30 mouse cellular contexts compared by ENCODE assay signal in genomic region chr12:117656935-117657334, GRCm38 (mm10).
DNase-seq lines count a peak whose midpoint lies in the region; ATAC-seq and TF ChIP-seq lines count a peak whose summit lies in the region.
"Had no signal": no experiment of that assay in that cellular context is flagged by ENCODE, and none has a peak within 500 bp of the region (broad histone marks: within the 10 kb centered on the region; RNA-seq: fewer than 3 reads in every experiment).

No protein-coding gene starts in this region.

- no peaks in the 10 kb centered on the region for H3K27me3 ChIP-seq in heart, embryonic 11.5 days (ENCODE audit: control insufficient read depth, insufficient read depth, low read length)
- no peaks in the 10 kb centered on the region for H3K27me3 ChIP-seq in kidney, embryonic 16.5 days (ENCODE audit: insufficient read depth, low read length)
- no peaks in the 10 kb centered on the region for H3K27me3 ChIP-seq in lung, postnatal 0 days (replicated peaks; ENCODE audit: insufficient read depth, low read length)
- no peaks in the 10 kb centered on the region for H3K27me3 ChIP-seq in heart, postnatal 0 days (ENCODE audit: control insufficient read depth, insufficient read depth, low read length)
- H3K27me3 ChIP-seq: forebrain, embryonic 13.5 days; intestine, embryonic 15.5 days; limb, embryonic 15.5 days; liver, embryonic 15.5 days; midbrain, embryonic 15.5 days; neural tube, embryonic 15.5 days; stomach, embryonic 15.5 days had no signal

- peaks cover 9% of the 10 kb centered on the region for H3K4me1 ChIP-seq in heart, embryonic 11.5 days (ENCODE audit: control insufficient read depth, insufficient read depth, low read length)
- no peaks in the 10 kb centered on the region for H3K4me1 ChIP-seq in kidney, embryonic 16.5 days (ENCODE audit: insufficient read depth, low read length)
- peaks cover 5% of the 10 kb centered on the region; the same call in 1 of the 2 replicates for H3K4me1 ChIP-seq in lung, postnatal 0 days (ENCODE audit: insufficient read depth, low read depth, low read length)
- peaks cover 6% of the 10 kb centered on the region for H3K4me1 ChIP-seq in heart, postnatal 0 days (ENCODE audit: control insufficient read depth, insufficient read depth)
- H3K4me1 ChIP-seq: forebrain, embryonic 13.5 days; hindbrain, embryonic 12.5 days; intestine, embryonic 15.5 days; limb, embryonic 15.5 days; liver, embryonic 15.5 days; midbrain, embryonic 15.5 days; neural tube, embryonic 15.5 days; stomach, embryonic 15.5 days had no signal

- ATAC-seq in heart, embryonic 11.5 days (replicated peaks; ENCODE audit: insufficient number of reproducible peaks, low FRiP score, low TSS enrichment): no peak
- no peak for ATAC-seq in kidney, embryonic 16.5 days (ENCODE audit: low FRiP score, low TSS enrichment)
- peak; percentile 53 for ATAC-seq in lung, postnatal 0 days
- 0 out of 2 replicates have a peak, but pooled peaks have one; percentile 36 for ATAC-seq in heart, postnatal 0 days (ENCODE audit: insufficient read depth, low read depth)
- ATAC-seq: forebrain, embryonic 13.5 days; hindbrain, postnatal 0 days; intestine, embryonic 15.5 days; midbrain, embryonic 15.5 days had no signal

- no peak for TF ChIP-seq EP300 in lung, postnatal 0 days (IDR thresholded peaks at IDR 0.05)
- no peak for TF ChIP-seq EP300 in heart, postnatal 0 days (IDR thresholded peaks at IDR 0.05; ENCODE audit: low read depth)

- no peak overlapping the region for H3K4me3 ChIP-seq in heart, embryonic 11.5 days (ENCODE audit: low read depth, low read length)
- no peak overlapping the region for H3K4me3 ChIP-seq in kidney, embryonic 16.5 days (ENCODE audit: low read length)
- no peak overlapping the region for H3K4me3 ChIP-seq in lung, postnatal 0 days (ENCODE audit: low read depth, low read length)
- no peak overlapping the region for H3K4me3 ChIP-seq in heart, postnatal 0 days (ENCODE audit: low read depth, low read length)
- H3K4me3 ChIP-seq: forebrain, embryonic 13.5 days; hindbrain, embryonic 12.5 days; intestine, embryonic 15.5 days; limb, embryonic 10.5 days; limb, embryonic 15.5 days; liver, embryonic 15.5 days; midbrain, embryonic 10.5 days; midbrain, embryonic 15.5 days; neural tube, embryonic 15.5 days; stomach, embryonic 15.5 days had no signal

- H3K9ac ChIP-seq in heart, embryonic 11.5 days (ENCODE audit: low read depth, low read length): no peak overlapping the region
- H3K9ac ChIP-seq in kidney, embryonic 16.5 days (replicated peaks; ENCODE audit: low read length): no peak overlapping the region
- H3K9ac ChIP-seq in lung, postnatal 0 days (replicated peaks; ENCODE audit: low read depth): no peak overlapping the region
- H3K9ac ChIP-seq in heart, postnatal 0 days (replicated peaks; ENCODE audit: low read depth, low read length): no peak overlapping the region
- H3K9ac ChIP-seq: forebrain, embryonic 13.5 days; hindbrain, embryonic 12.5 days; intestine, embryonic 15.5 days; limb, embryonic 15.5 days; liver, embryonic 15.5 days; midbrain, embryonic 15.5 days; neural tube, embryonic 15.5 days; stomach, embryonic 15.5 days had no signal

- no peaks in the 10 kb centered on the region for H3K36me3 ChIP-seq in heart, embryonic 11.5 days (ENCODE audit: control insufficient read depth, insufficient read depth, low read length)
- H3K36me3 ChIP-seq in kidney, embryonic 16.5 days (ENCODE audit: insufficient read depth, low read length): no peaks in the 10 kb centered on the region
- H3K36me3 ChIP-seq in lung, postnatal 0 days (ENCODE audit: insufficient read depth, low read length): no peaks in the 10 kb centered on the region
- H3K36me3 ChIP-seq in heart, postnatal 0 days (replicated peaks; ENCODE audit: control insufficient read depth, insufficient read depth, low read length): no peaks in the 10 kb centered on the region
- H3K36me3 ChIP-seq: hindbrain, embryonic 12.5 days; intestine, embryonic 15.5 days; limb, embryonic 10.5 days; limb, embryonic 15.5 days; liver, embryonic 15.5 days; midbrain, embryonic 10.5 days; midbrain, embryonic 15.5 days; neural tube, embryonic 15.5 days; stomach, embryonic 15.5 days had no signal

- DNase-seq in heart, postnatal 36 days: no peak
- no peak for DNase-seq in kidney, postnatal 14 days
- DNase-seq in lung, postnatal 0 days (ENCODE audit: low spot score): peak; percentile 72
- DNase-seq in lung, adult 18-20 months: no peak
- no peak for DNase-seq in heart, postnatal 0 days (ENCODE audit: low spot score)
- DNase-seq in urinary bladder, postnatal 25 days (ENCODE audit: low spot score): no peak
- DNase-seq: adrenal gland, adult 2 months; adrenal gland, postnatal 36 days; B cell, adult 2 months; cerebellum, adult 11 months; cerebellum, adult 9-10 months; cerebellum, postnatal 36 days; gastrocnemius, postnatal 25 days; kidney, postnatal 4 days; lung, postnatal 10 days; retina, postnatal 1 day; right cerebral cortex, postnatal 14 days had no signal

- no peaks in the 10 kb centered on the region for H3K9me3 ChIP-seq in heart, embryonic 11.5 days (replicated peaks; ENCODE audit: control insufficient read depth, low read length)
- H3K9me3 ChIP-seq in kidney, embryonic 16.5 days (ENCODE audit: low read length): no peaks in the 10 kb centered on the region
- no peaks in the 10 kb centered on the region for H3K9me3 ChIP-seq in lung, postnatal 0 days (ENCODE audit: low read length)
- H3K9me3 ChIP-seq in heart, postnatal 0 days (replicated peaks; ENCODE audit: control insufficient read depth, low read length): no peaks in the 10 kb centered on the region
- H3K9me3 ChIP-seq: forebrain, embryonic 13.5 days; hindbrain, embryonic 12.5 days; intestine, embryonic 15.5 days; limb, embryonic 10.5 days; limb, embryonic 15.5 days; liver, embryonic 15.5 days; midbrain, embryonic 10.5 days; midbrain, embryonic 15.5 days; neural tube, embryonic 15.5 days; stomach, embryonic 15.5 days had no signal

- intact Hi-C loops in heart, postnatal 36 days (cut with DNase I): loop anchor here (5.0 kb wide), 2 partner anchors 70 to 200 kb away; no protein-coding TSS in a partner anchor

- peak overlapping the region; percentile 22; the same call in 1 of the 2 replicates for H3K27ac ChIP-seq in heart, embryonic 11.5 days (ENCODE audit: low read depth, low read length)
- peak overlapping the region; percentile 15; the same call in 1 of the 2 replicates for H3K27ac ChIP-seq in kidney, embryonic 16.5 days (ENCODE audit: low read length)
- H3K27ac ChIP-seq in lung, postnatal 0 days (ENCODE audit: low read length): peak overlapping the region; percentile 20; the same call in 1 of the 2 replicates
- peak overlapping the region; percentile 70 for H3K27ac ChIP-seq in heart, postnatal 0 days (ENCODE audit: low read depth)
- H3K27ac ChIP-seq: forebrain, embryonic 13.5 days; hindbrain, embryonic 12.5 days; hindbrain, postnatal 0 days; intestine, embryonic 15.5 days; limb, embryonic 10.5 days; limb, embryonic 15.5 days; liver, embryonic 15.5 days; midbrain, embryonic 10.5 days; midbrain, embryonic 15.5 days; neural tube, embryonic 15.5 days; stomach, embryonic 15.5 days had no signal

- H3K4me2 ChIP-seq in heart, embryonic 11.5 days: no peak overlapping the region; the same call in 1 of the 2 replicates
- no peak overlapping the region; the same call in 1 of the 2 replicates for H3K4me2 ChIP-seq in kidney, embryonic 16.5 days (replicated peaks; ENCODE audit: low read depth, low read length)
- no peak overlapping the region for H3K4me2 ChIP-seq in lung, postnatal 0 days (replicated peaks; ENCODE audit: low read depth, low read length)
- peak overlapping the region; percentile 55 for H3K4me2 ChIP-seq in heart, postnatal 0 days (ENCODE audit: low read depth, low read length)
- H3K4me2 ChIP-seq: forebrain, embryonic 13.5 days; hindbrain, embryonic 12.5 days; intestine, embryonic 15.5 days; limb, embryonic 15.5 days; liver, embryonic 15.5 days; midbrain, embryonic 15.5 days; neural tube, embryonic 15.5 days; stomach, embryonic 15.5 days had no signal

- 57% methylated on average over 4 of the region's 4 CpGs for WGBS in heart, embryonic 11.5 days (ENCODE audit: insufficient replicate concordance)
- 77% methylated on average over 4 of the region's 4 CpGs for WGBS in kidney, embryonic 16.5 days
- 28% methylated on average over 4 of the region's 4 CpGs for WGBS in lung, postnatal 0 days
- WGBS in heart, postnatal 0 days: 44% methylated on average over 4 of the region's 4 CpGs

- no peak; the same call in 1 of the 2 replicates for TF ChIP-seq CTCF in lung, postnatal 0 days (IDR thresholded peaks at IDR 0.05)
- no peak for TF ChIP-seq CTCF in heart, postnatal 0 days (IDR thresholded peaks at IDR 0.05; ENCODE audit: low read depth)

Comparison
In these comparisons a context has a peak if more than half of its experiments do, and no peak if none do; other contexts are left out.
1. ATAC-seq: peak in lung, postnatal 0 days (single experiment) and heart, postnatal 0 days (single experiment); none in heart, embryonic 11.5 days (single experiment) and kidney, embryonic 16.5 days (single experiment).
2. H3K27ac ChIP-seq: peak in every context shown above with its lines; median percentile 70 in heart, postnatal 0 days; 22 in heart, embryonic 11.5 days; 20 in lung, postnatal 0 days; 15 in kidney, embryonic 16.5 days.